Mouse (Mus musculus) heart, embryonic 10.5 days (tissue): ENCODE measurements around the gene Prss36. TPM values are rescaled to one million over a fixed set of nuclear protein-coding genes. Genes with fewer than 3 reads are reported as not detected.
A peak's percentile ranks its signal among the peaks of the same experiment; 100 is the strongest.
"Not testable (repeated sequence)": the region's sequence is repeated elsewhere in the genome, so short reads cannot be mapped to it uniquely, and the experiment has no call there.

ENCODE experiments used
- DNase-seq: peaks from one replicate; pipeline ENCODE4 v3.0.0-alpha.2; 2017; ENCODE audit warnings: low spot score
- H3K27ac ChIP-seq: fragments of 300-500 bp; sonication (generic); 2 replicates; pipeline ENCODE4 v1.5.1; 2016; ENCODE audit warnings: mild to moderate bottlenecking
- H3K27me3 ChIP-seq: fragments of 300-500 bp; sonication (generic); 2 replicates; pipeline ENCODE4 v1.6.1; 2016; ENCODE audit warnings: mild to moderate bottlenecking; ENCODE audit not compliant: poor library complexity, insufficient read depth, severe bottlenecking
- H3K36me3 ChIP-seq: fragments of 300-500 bp; sonication (generic); 2 replicates; pipeline ENCODE4 v1.6.1; 2016; ENCODE audit warnings: mild to moderate bottlenecking, moderate library complexity
- H3K4me1 ChIP-seq: fragments of 300-500 bp; sonication (generic); 2 replicates; pipeline ENCODE4 v1.6.1; 2016; ENCODE audit warnings: mild to moderate bottlenecking
- H3K4me3 ChIP-seq: fragments of 300-500 bp; sonication (generic); 2 replicates; pipeline ENCODE4 v1.5.1; 2016; ENCODE audit warnings: mild to moderate bottlenecking, moderate library complexity
- H3K9me3 ChIP-seq: fragments of 300-500 bp; sonication (generic); 2 replicates; pipeline ENCODE4 v1.6.1; 2016; ENCODE audit warnings: mild to moderate bottlenecking, moderate library complexity
- WGBS: fragments of 180-500 bp; shearing (Covaris S2); methylation state at CpG from one replicate; pipeline ENCODE4 v1.1.7; 2016; 5-methylcytosine and 5-hydroxymethylcytosine counted together
- polyA plus RNA-seq: library from polyadenylated mRNA; unstranded; fragments of >200 nt; fragmentation: Nextera tagmentation; extraction: Ambion mirVana; gene quantifications from 2 replicates; pipeline ENCODE4 v1.2.1, GENCODE M21; 2016

Prss36 gene
- polyA plus RNA-seq, 1 experiment from 2014 or later: 13.0 TPM

DNA sequence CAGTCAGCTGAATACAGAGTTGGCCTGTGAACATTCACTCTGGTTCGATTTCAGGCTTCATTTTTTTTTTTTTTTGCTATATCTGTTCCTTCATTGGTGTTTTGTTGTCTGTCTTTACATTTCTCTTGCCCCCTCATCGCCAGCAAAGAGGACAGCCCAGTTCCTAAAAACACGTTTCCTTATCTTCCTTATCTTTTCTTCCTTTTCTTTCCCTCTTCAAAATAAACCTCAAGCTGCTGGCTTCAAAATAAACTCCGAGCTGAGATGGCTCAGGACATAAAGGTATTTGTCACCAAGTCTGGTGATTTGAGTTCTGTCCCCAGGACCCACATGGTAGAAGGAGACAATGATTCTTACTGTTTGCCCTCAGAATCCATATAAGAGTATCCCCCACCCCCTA is 33.6 kb downstream of the Prss36 start:
- H3K4me1 ChIP-seq: peaks cover 11% of the 10 kb centered on the region
- 16% methylated on average over 4 of the region's 4 CpGs for WGBS
- no peak for DNase-seq
- H3K27me3 ChIP-seq: no peaks in the 10 kb centered on the region
- H3K36me3 ChIP-seq: peaks cover 53% of the 10 kb centered on the region
- H3K9me3 ChIP-seq: no peaks in the 10 kb centered on the region
- peak overlapping the region; percentile 90 for H3K4me3 ChIP-seq
- peak overlapping the region; percentile 91 for H3K27ac ChIP-seq

DNA sequence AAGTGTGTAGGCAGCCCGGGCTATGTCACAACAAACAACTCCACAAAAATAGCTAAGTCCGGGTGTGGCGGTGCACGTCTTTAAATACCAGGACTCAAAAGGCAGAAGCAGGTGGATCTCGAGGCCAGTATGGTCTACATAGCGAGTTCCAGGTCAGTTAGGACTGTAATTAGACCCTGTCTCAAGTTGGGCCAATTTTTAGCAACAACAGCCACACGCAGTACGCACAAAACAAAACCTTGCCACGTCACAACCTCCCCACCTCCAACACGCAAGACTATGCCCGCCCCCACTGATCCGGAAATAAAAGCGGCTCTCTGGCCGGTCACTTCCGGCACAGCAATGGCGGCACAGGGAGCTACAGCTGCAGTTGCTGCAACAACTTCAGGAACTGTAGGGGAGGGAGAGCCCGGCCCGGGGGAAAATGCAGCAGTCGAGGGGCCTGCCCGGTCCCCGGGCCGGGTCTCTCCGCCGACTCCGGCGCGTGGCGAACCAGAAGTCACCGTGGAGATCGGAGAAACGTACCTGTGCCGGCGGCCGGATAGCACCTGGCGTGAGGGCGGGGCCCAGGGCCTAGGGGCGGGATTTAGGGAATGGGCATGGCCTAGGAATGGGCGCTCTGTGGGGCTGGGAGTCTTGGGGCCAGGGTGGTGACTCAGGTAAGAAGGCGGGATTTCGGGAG is 34.2 kb downstream of the Prss36 start, which contains the start of gene Kat8:
Gene Kat8, plus strand, starts transcription at position 327 of the 682 bp plus-strand sequence.
- peaks cover 11% of the 10 kb centered on the region for H3K4me1 ChIP-seq
- DNase-seq: peak; percentile 97
- H3K36me3 ChIP-seq: peaks cover 55% of the 10 kb centered on the region
- peak within 1 kb of the TSS; percentile 90 for H3K4me3 ChIP-seq
- 1% methylated on average over 40 of the region's 40 CpGs for WGBS
- H3K9me3 ChIP-seq: no peaks in the 10 kb centered on the region
- peak within 1 kb of the TSS; percentile 91 for H3K27ac ChIP-seq
- H3K27me3 ChIP-seq: no peaks in the 10 kb centered on the region

DNA sequence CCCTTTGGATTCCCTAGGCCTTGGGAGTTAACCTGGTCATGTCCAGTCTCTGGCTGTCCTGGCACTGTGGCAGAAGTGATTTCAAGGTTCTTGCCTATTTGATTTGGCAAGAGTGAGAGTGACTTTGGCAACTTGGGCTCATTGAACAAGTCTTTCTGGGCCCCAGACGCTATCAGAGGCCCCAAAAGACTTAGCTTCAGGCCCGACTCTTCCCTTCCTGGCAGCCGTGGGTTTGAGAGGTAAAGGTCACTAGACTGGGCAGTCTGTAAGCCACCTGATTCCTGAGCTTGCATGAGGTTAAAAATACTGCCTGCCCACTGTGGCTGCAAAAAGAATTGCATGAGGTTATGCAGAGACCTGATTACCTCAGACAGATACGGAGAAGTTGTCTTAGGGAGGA is 37.9 kb downstream of the Prss36 start:
- peaks cover 50% of the 10 kb centered on the region for H3K36me3 ChIP-seq

DNA sequence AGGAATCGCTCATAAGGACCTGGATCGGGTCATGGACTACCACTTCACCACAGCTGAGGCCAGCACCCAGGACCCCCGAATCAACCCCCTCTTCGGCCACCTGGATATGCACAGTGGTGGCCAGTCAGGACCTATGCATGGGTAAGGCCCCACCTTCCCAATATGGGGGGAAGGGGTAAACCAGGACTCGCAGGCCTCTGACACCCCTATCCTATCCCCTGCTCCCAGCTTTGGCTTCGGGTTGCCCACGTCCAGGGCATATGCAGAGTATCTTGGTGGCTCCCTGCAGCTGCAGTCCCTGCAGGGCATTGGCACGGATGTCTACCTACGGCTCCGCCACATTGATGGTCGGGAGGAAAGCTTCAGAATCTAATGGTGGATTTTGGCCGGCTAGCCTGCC is 38.6 kb downstream of the Prss36 start:
- Histone ChIP-seq H3K27ac (no peak overlapping the region), H3K4me3 (no peak overlapping the region), H3K36me3 (peaks cover 50% of the 10 kb centered on the region), H3K27me3 (no peaks in the 10 kb centered on the region), H3K4me1 (peaks cover 18% of the 10 kb centered on the region), H3K9me3 (no peaks in the 10 kb centered on the region)
- WGBS: 95% methylated on average over 12 of the region's 12 CpGs
- DNase-seq: no peak

More for the DNA sequence above, 37.9 kb downstream of the Prss36 start:
- Histone ChIP-seq H3K9me3 (no peaks in the 10 kb centered on the region), H3K27ac (no peak overlapping the region), H3K4me3 (no peak overlapping the region), H3K4me1 (peaks cover 22% of the 10 kb centered on the region), H3K27me3 (no peaks in the 10 kb centered on the region)
- 83% methylated on average over 4 of the region's 4 CpGs for WGBS
- DNase-seq: no peak

DNA sequence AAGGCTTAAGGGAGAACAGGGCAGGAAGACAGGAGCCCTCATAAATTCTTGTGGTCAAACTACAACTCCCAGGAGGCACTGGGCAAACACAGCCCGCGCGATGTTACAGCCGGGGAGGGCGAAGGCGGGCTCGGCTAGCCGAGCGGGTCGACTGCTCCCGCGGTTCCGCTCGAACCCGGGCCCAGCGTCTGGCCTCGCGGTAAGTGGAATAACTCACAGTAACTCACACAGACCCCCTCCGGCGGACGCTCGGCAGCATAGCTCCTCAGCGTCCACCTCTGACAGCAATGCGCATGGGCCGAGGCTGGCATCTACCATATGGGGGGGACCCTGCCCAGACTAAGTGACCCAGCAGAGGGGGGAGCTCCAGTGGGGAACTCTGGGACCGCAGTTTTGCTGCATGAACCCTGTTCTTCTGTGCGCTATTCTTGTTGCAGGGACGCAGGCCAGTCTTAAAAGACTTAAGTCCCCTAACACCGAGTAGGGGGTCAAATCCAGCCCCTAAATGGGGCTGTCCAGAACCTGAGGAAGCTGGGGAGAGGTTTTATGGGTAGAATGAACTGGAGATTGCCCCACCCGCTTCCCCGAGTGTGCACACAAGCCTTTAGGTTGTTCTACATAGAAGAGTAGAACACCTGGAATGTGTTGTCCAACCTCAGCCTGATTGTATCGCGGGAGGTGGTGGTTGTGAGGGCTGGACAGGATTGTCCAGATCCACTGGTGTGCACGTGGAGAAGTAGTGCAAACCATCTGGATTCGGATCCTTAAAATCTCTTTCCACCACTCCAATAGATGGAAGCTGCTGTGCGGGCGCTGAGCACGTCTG is 42.3 kb downstream of the Prss36 start, which contains the start of gene Bckdk:
Gene Bckdk, plus strand, starts transcription at position 112 of the 826 bp plus-strand sequence.
- peak; percentile 94 for DNase-seq
- Histone ChIP-seq H3K9me3 (no peaks in the 10 kb centered on the region), H3K4me3 (peak within 1 kb of the TSS; percentile 79), H3K36me3 (peaks cover 41% of the 10 kb centered on the region), H3K27ac (peak within 1 kb of the TSS; percentile 93), H3K27me3 (no peaks in the 10 kb centered on the region), H3K4me1 (peaks cover 20% of the 10 kb centered on the region)
- 8% methylated on average over 38 of the region's 38 CpGs for WGBS

DNA sequence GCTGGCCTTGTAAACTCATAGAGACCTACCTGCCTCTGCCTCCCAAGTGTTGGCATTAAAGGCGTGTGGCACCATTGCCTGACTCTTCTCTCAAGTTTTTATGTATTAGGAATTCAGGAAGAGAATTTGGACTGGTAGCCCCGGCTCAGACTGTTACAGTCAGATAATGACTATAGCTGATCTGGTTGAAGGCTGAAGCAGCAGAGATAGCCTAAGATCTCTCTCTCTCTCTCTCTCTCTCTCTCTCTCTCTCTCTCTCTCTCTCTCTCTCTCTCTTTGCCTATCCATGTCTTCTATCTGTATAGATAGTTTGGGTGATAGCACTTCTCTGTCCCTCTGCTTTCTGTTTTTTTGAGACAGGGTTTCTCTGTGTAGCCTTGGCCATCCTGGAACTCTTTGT is 44.8 kb downstream of the Prss36 start:
- no peak for DNase-seq
- Histone ChIP-seq H3K9me3 (no peaks in the 10 kb centered on the region), H3K4me3 (no peak overlapping the region), H3K36me3 (peaks cover 17% of the 10 kb centered on the region), H3K27ac (no peak overlapping the region), H3K4me1 (peaks cover 20% of the 10 kb centered on the region), H3K27me3 (no peaks in the 10 kb centered on the region)
- WGBS: 72% methylated on average over 2 of the region's 2 CpGs

DNA sequence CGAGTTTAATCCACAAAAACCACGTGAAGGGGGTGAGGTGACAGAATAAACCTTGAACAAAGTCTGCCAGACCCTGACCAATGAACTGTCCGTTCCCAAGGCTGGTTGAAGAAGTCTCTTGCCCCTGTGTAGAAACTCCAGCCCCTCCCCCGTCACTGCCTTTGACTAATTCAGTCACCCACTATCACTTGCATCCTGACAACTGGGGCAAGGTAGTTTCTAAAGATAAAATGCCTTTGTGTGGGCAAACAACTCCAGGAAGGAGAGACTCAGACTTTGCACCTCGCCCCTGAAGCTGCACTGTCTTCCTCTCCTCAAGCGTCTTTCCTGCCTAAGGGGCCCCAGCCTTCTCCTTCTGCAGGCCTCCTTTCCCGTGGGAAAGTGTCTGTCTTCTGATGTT is 46.5 kb downstream of the Prss36 start:
- 31% methylated on average over 7 of the region's 7 CpGs for WGBS
- DNase-seq: no peak
- no peaks in the 10 kb centered on the region for H3K9me3 ChIP-seq
- H3K4me1 ChIP-seq: peaks cover 16% of the 10 kb centered on the region
- no peaks in the 10 kb centered on the region for H3K27me3 ChIP-seq
- no peak overlapping the region; the same call in 1 of the 2 replicates for H3K27ac ChIP-seq
- H3K36me3 ChIP-seq: no peaks in the 10 kb centered on the region
- H3K4me3 ChIP-seq: no peak overlapping the region

DNA sequence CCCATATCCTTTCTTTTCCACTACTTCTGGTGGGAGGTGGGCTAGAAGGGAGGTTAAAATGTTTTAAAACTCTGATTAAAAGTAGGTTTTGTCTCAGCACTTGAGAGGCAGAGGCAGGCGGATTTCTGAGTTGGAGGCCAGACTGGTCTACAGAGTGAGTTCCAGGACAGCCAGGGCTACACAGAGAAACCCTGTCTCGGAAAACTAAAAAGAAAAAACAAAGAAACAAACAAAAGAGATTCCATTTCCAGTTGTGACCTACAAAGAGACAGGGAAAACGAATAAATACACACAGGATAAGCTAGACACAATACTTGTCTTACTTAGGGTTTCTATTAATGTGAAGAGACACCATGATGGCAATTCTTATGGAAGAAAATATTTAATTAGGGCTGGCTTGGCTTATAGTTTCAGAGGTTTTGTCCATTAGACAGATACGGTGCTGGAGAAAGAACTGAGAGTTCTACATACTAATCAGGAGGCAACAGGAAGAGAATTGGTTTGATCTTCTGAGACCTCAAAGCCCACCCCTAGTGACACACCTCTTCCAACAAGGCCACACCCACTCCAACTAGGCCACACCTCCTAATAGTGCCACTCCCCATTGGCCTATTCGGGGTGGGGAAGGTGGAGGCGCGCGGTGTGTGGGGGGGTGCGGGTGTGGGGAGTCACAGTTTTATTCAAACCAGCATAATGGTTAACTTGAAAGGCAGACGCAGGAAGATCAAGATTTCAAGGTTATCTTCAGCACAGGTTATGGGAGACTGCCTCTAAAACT is 48.2 kb downstream of the Prss36 start:
- Histone ChIP-seq H3K4me1 (peaks cover 13% of the 10 kb centered on the region), H3K27me3 (no peaks in the 10 kb centered on the region), H3K9me3 (no peaks in the 10 kb centered on the region), H3K27ac (no peak overlapping the region), H3K4me3 (no peak overlapping the region), H3K36me3 (peaks cover 1% of the 10 kb centered on the region; the same call in 1 of the 2 replicates)
- WGBS: 33% methylated on average over 10 of the region's 10 CpGs
- no peak for DNase-seq

DNA sequence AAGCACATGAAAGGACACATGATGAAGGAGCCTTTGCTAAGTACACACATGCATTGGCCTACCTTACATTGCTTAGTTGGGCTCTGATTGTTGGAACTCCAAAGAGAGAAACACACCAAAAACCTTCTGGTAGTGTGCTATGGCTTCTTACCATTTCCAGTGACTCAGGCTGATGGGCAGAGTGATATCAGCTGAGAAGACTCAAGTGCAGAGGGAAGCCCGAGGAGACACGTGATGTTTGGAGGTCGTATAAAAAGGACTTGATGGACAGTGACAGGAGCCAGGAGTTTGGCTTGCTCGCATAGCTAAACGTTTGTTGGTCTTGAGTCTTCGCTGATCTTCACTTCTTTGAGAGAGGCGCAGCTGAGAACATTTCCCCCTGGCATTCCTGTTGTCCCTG is 49.0 kb downstream of the Prss36 start:
- 88% methylated on average over 7 of the region's 7 CpGs for WGBS
- Histone ChIP-seq H3K27ac (no peak overlapping the region), H3K4me3 (no peak overlapping the region), H3K36me3 (peaks cover 10% of the 10 kb centered on the region), H3K27me3 (no peaks in the 10 kb centered on the region), H3K9me3 (no peaks in the 10 kb centered on the region), H3K4me1 (peaks cover 13% of the 10 kb centered on the region)
- no peak for DNase-seq

DNA sequence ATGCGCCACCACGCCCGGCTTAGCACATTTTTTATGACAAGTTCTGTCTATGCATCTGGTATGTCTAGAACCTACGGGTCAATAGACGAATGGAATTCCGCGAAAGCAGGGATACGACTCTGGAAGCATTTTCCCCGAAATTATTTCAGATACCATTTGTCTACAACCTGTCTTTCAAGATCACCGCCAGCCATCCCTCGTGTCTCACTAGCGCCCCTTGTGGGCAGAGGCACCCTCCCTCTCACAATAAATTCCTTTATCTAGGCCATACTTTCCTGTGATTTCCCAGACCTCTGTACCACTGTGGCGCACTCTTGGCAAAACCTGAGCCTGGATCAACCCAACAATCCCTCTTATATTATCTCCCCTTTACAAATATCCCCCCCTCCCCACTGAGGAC is 50.1 kb downstream of the Prss36 start:
- 55% methylated on average over 13 of the region's 13 CpGs for WGBS
- Histone ChIP-seq H3K27ac (no peak overlapping the region), H3K36me3 (peaks cover 17% of the 10 kb centered on the region), H3K4me3 (no peak overlapping the region), H3K4me1 (peaks cover 13% of the 10 kb centered on the region), H3K27me3 (no peaks in the 10 kb centered on the region), H3K9me3 (no peaks in the 10 kb centered on the region)
- DNase-seq: no peak

DNA sequence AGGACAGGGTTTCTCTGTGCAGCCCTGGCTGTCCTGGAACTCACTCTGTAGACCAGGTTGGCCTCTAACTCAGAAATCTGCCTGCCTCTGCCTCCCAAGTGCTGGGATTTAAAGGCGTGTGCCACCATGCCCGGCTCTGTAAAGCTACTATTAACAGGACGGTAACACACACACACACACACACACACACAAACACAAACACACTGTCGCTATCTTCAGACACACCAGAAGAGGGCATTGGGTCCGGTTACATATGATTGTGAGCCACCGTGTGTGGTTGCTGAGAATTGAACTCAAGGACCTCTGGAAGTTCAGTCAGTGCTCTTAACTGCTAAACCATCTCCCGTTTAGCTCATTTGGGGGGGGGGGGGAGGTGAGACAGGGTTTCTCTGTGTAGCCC is 50.6 kb downstream of the Prss36 start:
- not testable (repeated sequence) for H3K9me3 ChIP-seq, H3K27me3 ChIP-seq, DNase-seq
- 55% methylated on average over 7 of the region's 7 CpGs for WGBS
- peak overlapping the region; percentile 72 for H3K4me3 ChIP-seq
- peaks cover 13% of the 10 kb centered on the region for H3K4me1 ChIP-seq
- H3K36me3 ChIP-seq: peaks cover 17% of the 10 kb centered on the region
- H3K27ac ChIP-seq: peak overlapping the region; percentile 86; the same call in 1 of the 2 replicates

DNA sequence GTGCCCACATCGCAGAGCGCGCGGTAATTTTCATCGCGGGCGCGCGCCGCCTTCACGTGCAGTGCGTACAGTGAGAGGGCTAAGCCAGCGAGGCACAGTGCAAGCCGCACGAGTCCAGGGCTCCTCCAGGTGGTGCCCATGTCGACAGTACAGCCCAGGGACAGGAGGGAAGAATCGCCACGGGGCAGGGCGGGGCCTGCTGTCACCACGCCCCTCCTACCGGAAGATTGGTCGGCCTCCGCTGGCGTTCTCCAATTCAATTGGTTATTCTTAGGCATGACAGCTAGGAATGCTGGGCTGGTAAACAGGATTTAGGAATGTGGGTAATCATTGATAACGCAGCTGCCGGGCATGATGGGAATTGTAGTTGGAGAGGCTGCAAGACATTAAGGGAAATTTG is 51.1 kb downstream of the Prss36 start, which contains the start of the genes Gm21974 and Vkorc1:
Gene Gm21974, minus strand, starts transcription at position 13 of the 400 bp plus-strand sequence.
Gene Vkorc1, minus strand, starts transcription at position 176 of the 400 bp plus-strand sequence.
- Histone ChIP-seq H3K36me3 (peaks cover 17% of the 10 kb centered on the region), H3K4me3 (peak within 1 kb of the TSS; percentile 72), H3K4me1 (peaks cover 13% of the 10 kb centered on the region), H3K9me3 (no peaks in the 10 kb centered on the region), H3K27me3 (no peaks in the 10 kb centered on the region), H3K27ac (peak within 1 kb of the TSS; percentile 86)
- DNase-seq: peak; percentile 99
- under 1% methylated on average over 26 of the region's 26 CpGs for WGBS
